Mouse (Mus musculus): ENCODE results near the gene Asna1. TPM values are rescaled to one million over a fixed set of nuclear protein-coding genes. Genes with fewer than 3 reads are reported as not detected.

Asna1 gene
- 72.4 and 89.7 TPM in 2 replicates for polyA plus RNA-seq (2012; rRNA removed; ENCODE audit: low replicate concordance)

GRCm38 (mm10) chr8:85025098-85025932 lies at the start of gene Asna1:
Gene Asna1 (minus strand): TSS chr8:85025281.

GRCm38 (mm10) chr8:85071514-85072281 lies 46.6 kb upstream of the Asna1 start, which contains the start of gene Dhps:
Gene Dhps (plus strand): TSS chr8:85071757.

GRCm38 (mm10) chr8:85067982-85068381 lies 42.9 kb upstream of the Asna1 start, which contains the start of gene Gm5741:
Gene Gm5741 (minus strand): TSS chr8:85067982.

GRCm38 (mm10) chr8:85059879-85060616 lies 35.0 kb upstream of the Asna1 start, which contains the start of gene Fbxw9:
Gene Fbxw9 (plus strand): TSS chr8:85060055.

GRCm38 (mm10) chr8:85036718-85037365 lies 11.8 kb upstream of the Asna1 start, which contains the start of gene Tnpo2:
Gene Tnpo2 (plus strand): TSS chr8:85036915.

DNA sequence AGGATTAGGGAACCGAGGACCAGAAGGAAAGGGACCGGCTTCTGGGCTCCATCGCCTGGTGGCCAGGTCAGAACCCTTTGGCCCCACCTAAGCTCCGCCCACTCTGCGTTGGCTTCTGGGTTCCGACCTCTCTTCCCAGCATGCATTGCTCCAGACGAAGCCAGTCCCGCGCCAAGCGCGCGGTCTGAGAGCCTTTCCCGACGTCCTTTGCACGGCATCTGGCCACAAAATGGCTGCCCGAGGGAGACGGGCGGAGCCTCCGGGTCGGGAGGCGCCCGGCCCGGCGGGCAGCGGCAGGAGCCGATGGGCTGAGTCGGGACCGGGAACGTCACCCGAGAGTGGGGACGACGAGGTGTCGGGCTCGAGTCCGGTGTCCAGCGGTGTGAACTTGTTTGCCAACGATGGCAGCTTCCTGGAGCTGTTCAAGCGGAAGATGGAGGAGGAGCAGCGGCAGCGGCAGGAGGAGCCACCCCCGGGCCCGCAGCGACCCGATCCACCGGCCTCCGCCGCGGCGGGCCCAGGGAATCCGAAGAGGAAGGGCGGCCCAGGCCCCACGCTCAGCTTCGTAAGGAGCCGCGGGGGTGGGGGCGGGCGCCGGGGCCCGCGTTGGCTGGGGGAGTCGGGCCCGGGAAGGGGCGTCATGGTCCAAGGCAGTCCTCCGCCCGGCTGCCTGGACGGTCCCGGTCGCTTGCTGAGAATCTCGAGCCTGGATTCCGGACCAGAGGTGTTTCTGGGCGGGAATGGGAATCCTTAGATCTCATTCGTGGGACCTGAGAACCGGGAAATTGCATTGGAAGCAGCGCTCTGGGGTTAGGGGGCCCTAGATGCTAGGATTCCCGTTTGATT lies 1.8 kb upstream of the Asna1 start, which contains the start of gene Trir:
Gene Trir (plus strand): TSS at position 154 of the 846 bp plus-strand sequence.

GRCm38 (mm10) chr8:85014431-85014830 lies 10.7 kb downstream of the Asna1 start, which contains the start of gene Best2:
Gene Best2 (minus strand): TSS chr8:85014531.

DNA sequence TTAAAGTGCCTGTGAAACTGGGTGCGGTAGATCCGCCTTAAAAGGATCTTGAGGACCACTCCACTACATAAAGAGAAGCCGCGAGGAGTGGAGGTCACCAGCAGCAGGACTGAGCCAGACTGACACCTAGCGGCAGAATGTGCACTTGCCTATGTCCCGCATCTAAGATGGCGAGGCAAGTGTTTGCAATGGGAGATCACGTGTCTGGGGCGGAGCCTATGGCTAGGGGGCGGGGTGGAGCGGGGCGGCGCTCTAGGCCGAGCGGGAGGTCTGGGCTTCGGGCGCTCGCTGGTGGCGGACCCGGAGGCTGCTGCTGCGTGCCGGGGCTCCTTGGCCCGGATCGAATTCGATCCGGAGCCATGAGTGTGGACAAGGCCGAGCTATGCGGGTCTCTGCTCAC lies 34.7 kb downstream of the Asna1 start, which contains the start of gene Hook2:
Gene Hook2 (plus strand): TSS at position 255 of the 400 bp plus-strand sequence.

DNA sequence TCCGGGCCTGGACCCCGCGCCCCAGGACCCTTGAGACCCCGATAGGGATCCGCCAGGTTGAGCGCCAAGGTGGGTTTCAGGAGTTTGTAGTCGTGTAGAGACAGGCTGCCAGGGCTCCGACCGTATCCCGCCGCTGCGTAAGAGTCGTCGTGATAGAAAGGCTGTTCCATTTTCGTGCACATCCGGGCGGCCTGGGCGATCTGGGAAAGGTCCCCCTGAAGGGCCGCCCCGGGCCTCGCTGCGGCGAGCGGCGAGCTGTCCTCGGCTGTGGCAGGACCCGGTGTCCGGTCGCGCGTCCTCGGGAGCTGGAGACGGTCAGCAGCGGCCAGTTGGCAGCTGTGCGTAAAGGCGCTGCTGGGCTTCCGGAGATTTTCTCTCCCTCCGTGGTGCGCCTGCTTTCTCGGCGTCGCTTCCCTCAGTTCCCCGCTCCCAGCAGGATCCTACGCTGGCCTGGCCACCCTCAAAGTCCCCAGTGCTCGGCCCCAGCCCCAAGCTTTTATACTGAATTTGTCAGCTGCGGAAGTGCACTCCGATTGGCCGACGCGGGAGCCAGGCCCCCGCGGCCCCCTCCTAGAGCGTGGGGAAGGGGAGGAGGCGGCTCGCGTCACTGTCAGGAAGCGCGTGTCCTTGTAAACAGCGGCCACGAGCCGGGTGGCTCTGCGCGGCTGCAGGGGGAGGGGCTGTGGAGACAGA lies 46.7 kb downstream of the Asna1 start, which contains the start of gene Junb:
Gene Junb (minus strand): TSS at position 471 of the 693 bp plus-strand sequence.

GRCm38 (mm10) chr8:84969241-84970134 lies 55.6 kb downstream of the Asna1 start, which contains the start of the genes Gm49661, Prdx2 and Rnaseh2a:
Gene Gm49661 (minus strand): TSS chr8:84969433.
Gene Prdx2 (plus strand): TSS chr8:84969587.
Gene Rnaseh2a (minus strand): TSS chr8:84969767.

Other genes with a start within 250 kb of the Asna1 start
- gene Nfix, start 224.9 kb downstream of the Asna1 start, polyA plus RNA-seq (2012; rRNA removed; ENCODE audit: low replicate concordance) = 21.9 and 35.0 TPM in 2 replicates
- 2.0 and 2.1 TPM in 2 replicates for gene Dand5, start 202.5 kb downstream of the Asna1 start, polyA plus RNA-seq (2012; rRNA removed; ENCODE audit: low replicate concordance)
- gene Gadd45gip1, start 193.8 kb downstream of the Asna1 start, polyA plus RNA-seq (2012; rRNA removed; ENCODE audit: low replicate concordance) = 45.9 and 171 TPM in 2 replicates
- 56.0 and 74.1 TPM in 2 replicates for gene Rad23a, start 184.6 kb downstream of the Asna1 start, polyA plus RNA-seq (2012; rRNA removed; ENCODE audit: low replicate concordance)
- gene Calr, start 178.3 kb downstream of the Asna1 start, polyA plus RNA-seq (2012; rRNA removed; ENCODE audit: low replicate concordance) = 101 and 112 TPM in 2 replicates
- gene Farsa, start 168.3 kb downstream of the Asna1 start, polyA plus RNA-seq (2012; rRNA removed; ENCODE audit: low replicate concordance) = 28.8 and 32.6 TPM in 2 replicates
- gene Syce2, start 153.2 kb downstream of the Asna1 start, polyA plus RNA-seq (2012; rRNA removed; ENCODE audit: low replicate concordance) = 0.37 and 0.95 TPM in 2 replicates
- 105 and 276 TPM in 2 replicates for gene Gcdh, start 131.4 kb downstream of the Asna1 start, polyA plus RNA-seq (2012; rRNA removed; ENCODE audit: low replicate concordance)
- 0.46 and 0.56 TPM in 2 replicates for gene Klf1, start 123.4 kb downstream of the Asna1 start, polyA plus RNA-seq (2012; rRNA removed; ENCODE audit: low replicate concordance)
- gene Dnase2a, start 116.7 kb downstream of the Asna1 start, polyA plus RNA-seq (2012; rRNA removed; ENCODE audit: low replicate concordance) = 4.7 and 4.8 TPM in 2 replicates
- gene Mast1, start 87.9 kb downstream of the Asna1 start, polyA plus RNA-seq (2012; rRNA removed; ENCODE audit: low replicate concordance) = 0.50 and 0.84 TPM in 2 replicates
- 0.12 and 0.13 TPM in 2 replicates for gene Rtbdn, start 78.3 kb downstream of the Asna1 start, polyA plus RNA-seq (2012; rRNA removed; ENCODE audit: low replicate concordance)
- 0.79 TPM in 1 of 2 replicates, not detected in the other for gene Gm49661, start 55.8 kb downstream of the Asna1 start, polyA plus RNA-seq (2012; rRNA removed; ENCODE audit: low replicate concordance)
- gene Prdx2, start 55.7 kb downstream of the Asna1 start, polyA plus RNA-seq (2012; rRNA removed; ENCODE audit: low replicate concordance) = 72.5 and 105 TPM in 2 replicates
- 22.7 and 28.7 TPM in 2 replicates for gene Rnaseh2a, start 55.5 kb downstream of the Asna1 start, polyA plus RNA-seq (2012; rRNA removed; ENCODE audit: low replicate concordance)
- gene Junb, start 46.6 kb downstream of the Asna1 start, polyA plus RNA-seq (2012; rRNA removed; ENCODE audit: low replicate concordance) = 133 and 294 TPM in 2 replicates
- gene Hook2, start 34.7 kb downstream of the Asna1 start, polyA plus RNA-seq (2012; rRNA removed; ENCODE audit: low replicate concordance) = 46.1 and 61.0 TPM in 2 replicates
- not detected in 2 replicates for gene Best2, start 10.8 kb downstream of the Asna1 start, polyA plus RNA-seq (2012; rRNA removed; ENCODE audit: low replicate concordance)
- gene Trir, start 1.5 kb upstream of the Asna1 start, polyA plus RNA-seq (2012; rRNA removed; ENCODE audit: low replicate concordance) = 54.2 and 119 TPM in 2 replicates
- gene Tnpo2, start 11.6 kb upstream of the Asna1 start, polyA plus RNA-seq (2012; rRNA removed; ENCODE audit: low replicate concordance) = 17.4 and 29.4 TPM in 2 replicates
- gene Fbxw9, start 34.8 kb upstream of the Asna1 start, polyA plus RNA-seq (2012; rRNA removed; ENCODE audit: low replicate concordance) = 69.0 and 116 TPM in 2 replicates
- gene Gm5741, start 42.7 kb upstream of the Asna1 start, polyA plus RNA-seq (2012; rRNA removed; ENCODE audit: low replicate concordance) = 1.2 TPM in 1 of 2 replicates, not detected in the other
- gene Dhps, start 46.5 kb upstream of the Asna1 start, polyA plus RNA-seq (2012; rRNA removed; ENCODE audit: low replicate concordance) = 46.2 and 54.2 TPM in 2 replicates
- gene Wdr83os, start 55.5 kb upstream of the Asna1 start, polyA plus RNA-seq (2012; rRNA removed; ENCODE audit: low replicate concordance) = 74.0 and 95.6 TPM in 2 replicates
- gene Wdr83, start 56.0 kb upstream of the Asna1 start, polyA plus RNA-seq (2012; rRNA removed; ENCODE audit: low replicate concordance) = 18.6 and 23.1 TPM in 2 replicates
- 31.4 and 36.6 TPM in 2 replicates for gene Man2b1, start 58.0 kb upstream of the Asna1 start, polyA plus RNA-seq (2012; rRNA removed; ENCODE audit: low replicate concordance)
- 0.13 and 0.21 TPM in 2 replicates for gene Zfp791, start 97.8 kb upstream of the Asna1 start, polyA plus RNA-seq (2012; rRNA removed; ENCODE audit: low replicate concordance)
- gene Cks1brt, start 126.6 kb upstream of the Asna1 start, polyA plus RNA-seq (2012; rRNA removed; ENCODE audit: low replicate concordance) = not detected in 2 replicates
- not detected in 2 replicates for gene Olfr371, start 200.7 kb upstream of the Asna1 start, polyA plus RNA-seq (2012; rRNA removed; ENCODE audit: low replicate concordance)

Data from duodenum, adult 2 months (tissue).